Mouse (Mus musculus) lung, postnatal 0 days (tissue): Measurements from ENCODE around the gene Relt. TPM values are rescaled to one million over a fixed set of nuclear protein-coding genes. Genes with fewer than 3 reads are reported as not detected.
A peak's percentile ranks its signal among the peaks of the same experiment; 100 is the strongest.

Experiments used
- ATAC-seq: fragments of 200-750 bp; cut with Nextera tagmentation; 2 replicates; pipeline ENCODE4 v1.8.0; 2017; ENCODE audit warnings: moderate library complexity
- DNase-seq: peaks from one replicate; pipeline ENCODE4 v3.0.0-alpha.2; 2016; ENCODE audit warnings: low spot score
- H3K27ac ChIP-seq: fragments of 300-500 bp; sonication (generic); 2 replicates; pipeline ENCODE4 v1.5.1; 2014; ENCODE audit warnings: antibody characterized with exemption, mild to moderate bottlenecking, low read length, mixed read lengths
- H3K27me3 ChIP-seq: fragments of 300-500 bp; sonication (generic); replicated peaks from 2 replicates; pipeline ENCODE4 v1.6.1; 2014; ENCODE audit warnings: low read length, mixed read lengths; ENCODE audit not compliant: insufficient read depth
- H3K36me3 ChIP-seq: fragments of 300-500 bp; sonication (generic); 2 replicates; pipeline ENCODE4 v1.6.1; 2014; ENCODE audit warnings: low read length, mixed read lengths; ENCODE audit not compliant: insufficient read depth
- H3K4me1 ChIP-seq: fragments of 300-500 bp; sonication (generic); 2 replicates; pipeline ENCODE4 v1.6.1; 2014; ENCODE audit warnings: antibody characterized with exemption, low read depth, low read length, mixed read lengths; ENCODE audit not compliant: insufficient read depth
- H3K4me2 ChIP-seq: fragments of 300-500 bp; sonication (generic); replicated peaks from 2 replicates; pipeline ENCODE4 v1.6.1; 2014; ENCODE audit warnings: low read depth, mild to moderate bottlenecking, low read length, moderate library complexity, mixed read lengths
- H3K4me3 ChIP-seq: fragments of 300-500 bp; sonication (generic); 2 replicates; pipeline ENCODE4 v1.5.1; 2014; ENCODE audit warnings: low read depth, low read length
- H3K9ac ChIP-seq: fragments of 300-500 bp; sonication (generic); replicated peaks from 2 replicates; pipeline ENCODE4 v1.6.1; 2014; ENCODE audit warnings: low read depth, mild to moderate bottlenecking
- H3K9me3 ChIP-seq: fragments of 300-500 bp; sonication (generic); 2 replicates; pipeline ENCODE4 v1.6.1; 2016; ENCODE audit warnings: low read length, mixed read lengths
- CTCF ChIP-seq: IDR thresholded peaks from 2 replicates; pipeline ENCODE4 v1.5.1; 2016; ENCODE audit warnings: antibody characterized with exemption, mild to moderate bottlenecking
- EP300 ChIP-seq: IDR thresholded peaks from 2 replicates; pipeline ENCODE4 v1.6.1; 2016; ENCODE audit warnings: antibody characterized with exemption, mild to moderate bottlenecking, control low read depth
- WGBS: fragments of 180-500 bp; shearing (Covaris S2); extraction: QIAGEN DNeasy Blood & Tissue Kit; methylation state at CpG from one replicate; pipeline ENCODE4 v1.1.7; 2014; 5-methylcytosine and 5-hydroxymethylcytosine counted together
- polyA plus RNA-seq: library from polyadenylated mRNA; unstranded; fragments of >200 nt; fragmentation: Nextera tagmentation; extraction: Ambion mirVana; gene quantifications from 2 replicates; pipeline ENCODE4 v1.2.1, GENCODE M21; 2015

The Relt gene
- polyA plus RNA-seq, 1 experiment from 2014 or later = 3.8 TPM

GRCm38 (mm10) chr7:100869877-100870629 lies 6.8 kb upstream of the Relt start:
- no peak overlapping the region for H3K4me3 ChIP-seq
- DNase-seq (no peak), ATAC-seq (peak; percentile 29)
- peaks cover 16% of the 10 kb centered on the region for H3K36me3 ChIP-seq
- no peak overlapping the region for H3K9ac ChIP-seq
- 75% methylated on average over 8 of the region's 8 CpGs for WGBS
- H3K4me2 ChIP-seq = no peak overlapping the region
- no peaks in the 10 kb centered on the region for H3K9me3 ChIP-seq
- no peak for TF ChIP-seq EP300
- no peak for TF ChIP-seq CTCF
- no peaks in the 10 kb centered on the region for H3K27me3 ChIP-seq
- H3K27ac ChIP-seq = no peak overlapping the region
- H3K4me1 ChIP-seq = no peaks in the 10 kb centered on the region

DNA sequence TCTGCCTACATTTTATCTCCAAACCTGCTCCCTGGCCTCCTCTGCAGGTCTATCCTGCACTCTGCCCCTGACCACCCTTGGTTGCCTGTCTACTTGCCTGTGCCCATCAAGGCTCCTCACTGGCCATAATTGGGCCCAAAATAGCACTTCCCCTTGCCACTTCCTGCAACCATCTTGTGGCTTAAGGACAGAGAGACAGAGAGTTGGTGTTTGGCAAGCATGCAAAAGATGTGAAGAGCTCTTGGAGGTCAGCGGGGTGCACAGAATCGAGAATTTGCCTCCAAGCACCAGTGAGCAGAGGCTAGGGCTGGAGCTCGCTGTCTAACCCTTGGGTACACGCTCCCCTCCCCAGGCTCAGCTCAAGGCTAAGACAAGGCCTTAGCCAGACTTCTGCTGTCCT lies 5.3 kb upstream of the Relt start:
- H3K36me3 ChIP-seq = peaks cover 11% of the 10 kb centered on the region
- no peaks in the 10 kb centered on the region for H3K27me3 ChIP-seq
- no peak for ATAC-seq
- H3K9ac ChIP-seq = no peak overlapping the region
- no peak overlapping the region for H3K27ac ChIP-seq
- no peak overlapping the region for H3K4me2 ChIP-seq
- no peak overlapping the region for H3K4me3 ChIP-seq
- DNase-seq = no peak
- 48% methylated on average over 4 of the region's 4 CpGs for WGBS
- no peak for TF ChIP-seq CTCF
- no peak for TF ChIP-seq EP300
- no peaks in the 10 kb centered on the region for H3K9me3 ChIP-seq
- no peaks in the 10 kb centered on the region for H3K4me1 ChIP-seq

GRCm38 (mm10) chr7:100867561-100867960 lies 4.3 kb upstream of the Relt start:
- Histone ChIP-seq H3K4me3 (no peak overlapping the region), H3K4me2 (no peak overlapping the region), H3K27ac (no peak overlapping the region), H3K9ac (no peak overlapping the region), H3K4me1 (no peaks in the 10 kb centered on the region), H3K27me3 (no peaks in the 10 kb centered on the region), H3K9me3 (no peaks in the 10 kb centered on the region), H3K36me3 (peaks cover 2% of the 10 kb centered on the region; the same call in 1 of the 2 replicates)
- ATAC-seq (no peak), DNase-seq (no peak)
- no peak for TF ChIP-seq EP300
- TF ChIP-seq CTCF = no peak
- 45% methylated on average over 2 of the region's 2 CpGs for WGBS

- H3K9me3 ChIP-seq = no peaks in the 10 kb centered on the region
- no peaks in the 10 kb centered on the region for H3K27me3 ChIP-seq
- DNase-seq (peak; percentile 82), ATAC-seq (no peak)
- no peak overlapping the region for H3K27ac ChIP-seq
- WGBS = 4% methylated on average over 3 of the region's 3 CpGs
- TF ChIP-seq CTCF (peak; percentile 81), EP300 (no peak)
- no peaks in the 10 kb centered on the region for H3K36me3 ChIP-seq
- no peaks in the 10 kb centered on the region for H3K4me1 ChIP-seq
- H3K9ac ChIP-seq = no peak overlapping the region
- no peak overlapping the region for H3K4me2 ChIP-seq
- H3K4me3 ChIP-seq = no peak overlapping the region
Observed at GRCm38 (mm10) chr7:100866675-100867074, 3.4 kb upstream of the Relt start.

DNA sequence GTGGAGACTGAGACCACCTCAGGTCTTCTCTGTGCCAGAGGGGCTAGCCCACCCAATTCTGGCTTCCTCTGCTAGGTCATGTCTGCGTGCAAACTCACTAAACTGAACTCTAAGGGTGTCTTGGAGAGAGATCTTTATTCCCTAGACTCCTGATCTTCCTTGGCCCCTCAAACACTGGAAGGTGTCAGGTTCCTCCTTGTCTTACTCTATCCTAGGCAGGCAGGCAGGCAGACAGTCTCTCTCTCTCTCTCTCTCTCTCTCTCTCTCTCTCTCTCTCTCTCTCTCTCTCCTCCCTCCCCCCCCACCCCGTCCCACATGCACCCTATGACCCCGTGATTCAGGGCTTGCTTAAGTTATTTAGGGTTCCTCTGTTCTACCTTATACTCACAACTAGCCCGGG lies 893 bp downstream of the Relt start:
- H3K4me2 ChIP-seq = peak overlapping the region; percentile 99
- no peaks in the 10 kb centered on the region for H3K36me3 ChIP-seq
- ATAC-seq (no peak), DNase-seq (no peak)
- H3K4me1 ChIP-seq = no peaks in the 10 kb centered on the region
- WGBS = 6% methylated on average over 4 of the region's 4 CpGs
- no peaks in the 10 kb centered on the region for H3K9me3 ChIP-seq
- H3K4me3 ChIP-seq = peak overlapping the region; percentile 64
- no peak overlapping the region for H3K27ac ChIP-seq
- TF ChIP-seq CTCF (no peak), EP300 (no peak)
- peak overlapping the region; percentile 52; the same call in 1 of the 2 replicates for H3K9ac ChIP-seq
- H3K27me3 ChIP-seq = no peaks in the 10 kb centered on the region

DNA sequence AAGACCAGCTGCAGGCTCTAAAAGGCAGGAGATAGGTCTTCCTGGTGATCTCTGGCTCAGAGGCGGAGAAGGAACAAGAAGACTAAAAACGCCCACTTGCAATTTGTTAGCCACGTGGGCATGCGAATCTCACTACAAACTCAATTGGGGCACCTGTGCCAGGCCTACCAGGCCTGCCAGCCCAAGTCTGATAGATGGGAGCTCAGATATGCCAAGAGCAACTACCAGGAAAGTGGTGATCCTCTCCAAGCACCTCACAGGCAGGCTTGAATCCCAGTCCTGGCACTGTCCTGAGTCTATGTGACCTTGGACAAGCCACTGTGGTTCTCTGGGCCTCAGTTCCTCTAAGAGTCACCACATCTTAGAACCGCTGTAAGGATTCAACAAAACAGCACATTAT lies 2.0 kb downstream of the Relt start:
- Histone ChIP-seq H3K9me3 (no peaks in the 10 kb centered on the region), H3K4me1 (no peaks in the 10 kb centered on the region), H3K27ac (no peak overlapping the region), H3K27me3 (no peaks in the 10 kb centered on the region), H3K4me3 (no peak overlapping the region), H3K36me3 (no peaks in the 10 kb centered on the region), H3K9ac (no peak overlapping the region), H3K4me2 (no peak overlapping the region)
- TF ChIP-seq CTCF = no peak
- TF ChIP-seq EP300 = no peak
- DNase-seq (no peak), ATAC-seq (no peak)
- WGBS = 86% methylated on average over 5 of the region's 5 CpGs

DNA sequence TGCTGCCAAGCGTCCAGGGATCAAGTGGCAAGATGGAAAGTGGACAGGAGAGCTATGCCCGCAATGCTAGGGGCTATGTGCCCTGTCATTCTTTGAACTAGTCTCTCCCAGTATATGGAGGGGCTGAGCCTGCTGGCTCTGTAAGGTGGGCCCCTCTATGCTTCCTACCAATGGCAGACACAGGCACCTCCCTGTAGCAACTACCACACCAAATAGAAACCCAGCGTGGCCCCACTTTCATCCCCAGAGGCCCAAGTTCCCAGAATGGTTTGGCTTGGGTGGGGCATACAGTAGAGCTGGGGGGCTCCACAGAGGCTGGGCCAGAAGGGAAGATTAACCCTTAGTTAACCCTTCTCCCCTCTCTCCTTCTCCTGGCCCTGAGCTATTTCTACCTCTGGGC lies 2.8 kb downstream of the Relt start:
- Histone ChIP-seq H3K9ac (no peak overlapping the region), H3K27me3 (no peaks in the 10 kb centered on the region), H3K4me3 (no peak overlapping the region), H3K4me1 (no peaks in the 10 kb centered on the region), H3K36me3 (no peaks in the 10 kb centered on the region), H3K9me3 (no peaks in the 10 kb centered on the region), H3K4me2 (no peak overlapping the region), H3K27ac (no peak overlapping the region)
- no peak for TF ChIP-seq CTCF
- TF ChIP-seq EP300 = no peak
- DNase-seq = no peak
- no peak for ATAC-seq
- WGBS = 76% methylated on average over 3 of the region's 3 CpGs
